Mouse (Mus musculus) induced T-regulatory cell, adult 2 months (primary cell): Measurements from ENCODE around the gene Rcbtb2.
A peak's percentile ranks its signal among the peaks of the same experiment; 100 is the strongest.

Source experiments
- DNase-seq: peaks from one replicate; pipeline ENCODE4 v3.0.0-alpha.2; 2012; ENCODE audit warnings: low read depth

The Rcbtb2 gene

GRCm38 (mm10) chr14:73148125-73148524 lies 25.3 kb downstream of the Rcbtb2 start:
- no peak for DNase-seq

GRCm38 (mm10) chr14:73161303-73161702 lies 38.5 kb downstream of the Rcbtb2 start:
- no peak for DNase-seq

DNA sequence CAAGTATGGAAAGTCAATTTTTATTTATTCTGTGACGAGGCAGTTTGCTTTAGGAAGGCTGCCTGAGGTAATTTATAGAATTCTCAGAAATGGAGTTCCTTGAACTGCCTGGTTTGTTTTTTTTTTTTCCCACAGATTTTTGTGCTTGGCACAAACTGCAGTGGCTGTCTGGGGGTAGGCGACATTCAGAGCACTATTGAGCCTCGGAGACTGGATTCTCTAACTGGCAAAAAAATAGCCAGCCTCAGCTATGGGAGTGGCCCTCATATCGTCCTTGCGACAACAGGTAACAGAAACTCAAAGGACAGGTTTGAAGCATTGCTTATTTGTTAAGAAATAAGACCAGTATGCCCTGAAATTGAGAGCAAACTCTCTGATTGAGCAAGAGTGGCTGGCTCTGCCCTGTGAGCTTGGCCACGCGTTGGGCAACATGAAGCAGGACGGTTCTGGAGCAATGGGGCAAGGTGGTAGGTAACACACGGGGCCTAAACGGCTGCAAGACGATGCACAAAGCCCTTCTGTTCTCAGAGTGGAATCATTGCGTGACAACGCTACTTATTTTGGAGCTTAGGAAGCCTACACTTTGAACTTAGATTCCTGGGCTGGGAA lies 39.5 kb downstream of the Rcbtb2 start:
- no peak for DNase-seq

DNA sequence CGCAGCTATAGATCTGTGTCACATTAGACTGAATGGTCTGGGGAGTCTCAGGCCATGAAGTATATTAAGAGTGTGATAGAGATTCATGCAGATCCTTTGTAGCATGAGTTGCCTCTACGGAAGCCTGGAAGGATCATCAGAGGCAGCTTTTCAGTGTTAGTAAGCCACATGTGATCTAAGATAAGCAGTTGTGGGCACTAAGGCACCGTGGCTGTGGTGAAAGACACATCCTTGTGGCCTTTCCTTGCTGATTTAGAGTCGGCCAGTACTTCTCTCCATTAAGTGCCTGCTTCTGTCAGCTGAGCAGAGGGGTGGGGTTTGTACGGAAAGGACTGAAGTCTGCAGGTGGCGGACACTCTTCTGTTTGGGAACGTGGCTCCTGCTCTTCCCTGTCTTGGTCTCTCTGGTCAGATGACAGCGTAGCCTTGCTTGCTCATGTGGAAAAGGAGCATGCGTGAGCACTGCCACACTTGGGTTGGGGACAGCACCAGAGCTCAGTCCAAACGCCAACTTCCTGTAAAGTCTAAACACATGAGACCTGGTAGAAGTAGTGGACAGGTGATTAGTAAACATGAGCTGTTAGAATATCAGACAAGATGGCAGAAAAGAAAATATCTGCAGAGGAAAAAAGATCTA lies 40.6 kb downstream of the Rcbtb2 start:
- no peak for DNase-seq

- no peak for DNase-seq
Measured at GRCm38 (mm10) chr14:73165136-73165535, 42.3 kb downstream of the Rcbtb2 start.

DNA sequence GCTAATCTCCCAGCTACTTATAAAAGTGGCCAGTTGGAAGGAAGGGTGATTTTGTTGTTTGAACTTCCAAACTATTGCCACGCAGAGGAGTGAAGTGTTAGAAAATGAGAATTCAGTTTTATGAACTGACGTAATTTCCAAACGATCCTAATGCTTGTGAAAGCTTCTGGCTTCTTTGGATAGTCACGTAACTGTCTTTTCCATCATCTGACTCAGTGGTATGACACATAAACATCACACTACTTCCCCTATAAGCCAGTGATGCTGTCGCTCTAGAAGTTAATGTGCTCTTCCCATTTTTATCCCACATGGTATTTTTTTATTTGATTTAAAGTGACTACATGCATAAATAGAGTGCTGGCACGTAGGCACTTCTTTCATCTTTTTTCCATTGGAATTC lies 45.8 kb downstream of the Rcbtb2 start:
- no peak for DNase-seq

DNA sequence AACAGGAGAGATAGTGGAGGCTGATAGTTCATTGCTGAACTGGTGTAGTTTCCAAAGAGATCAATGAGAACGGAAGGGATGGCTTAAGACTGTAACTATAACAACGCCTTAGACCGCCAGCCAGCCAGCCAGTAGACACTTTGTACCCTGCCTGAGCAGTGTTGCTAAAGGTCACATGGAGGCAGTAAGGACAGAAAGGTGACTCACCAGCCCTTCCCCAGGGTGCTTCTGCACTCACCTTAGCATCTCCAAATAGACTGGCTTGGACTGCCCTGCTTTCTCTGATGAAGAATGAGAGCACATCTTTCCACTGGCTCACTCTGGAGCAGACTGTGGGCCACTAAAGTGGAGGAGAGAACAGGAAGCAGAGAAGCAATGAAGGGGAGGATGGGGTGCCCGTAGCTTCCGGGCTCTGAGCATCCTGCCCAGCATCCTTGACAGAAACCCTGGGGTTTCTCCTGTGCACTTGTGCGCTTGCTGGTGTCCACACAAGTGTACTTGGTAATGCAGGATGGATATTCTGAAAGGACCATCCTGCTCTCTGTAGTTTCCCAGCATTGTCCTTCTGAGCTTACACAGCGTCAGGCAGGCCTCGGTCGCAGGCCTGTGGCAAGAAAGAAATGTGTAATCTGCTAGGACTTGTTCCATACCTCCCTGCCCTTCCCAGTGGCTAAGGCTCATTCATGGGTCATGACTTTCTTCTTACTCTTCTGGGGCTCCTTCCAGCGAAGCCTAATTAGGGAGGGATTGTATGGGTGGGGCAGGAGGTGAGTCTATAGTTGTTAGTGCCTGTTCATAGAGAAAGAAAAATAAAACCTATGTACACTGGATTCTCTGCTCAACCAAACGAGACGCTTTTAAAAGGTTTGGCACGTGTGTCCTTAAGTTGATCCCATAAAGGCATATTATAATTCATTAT lies 47.3 kb downstream of the Rcbtb2 start:
- peak; percentile 72 for DNase-seq

DNA sequence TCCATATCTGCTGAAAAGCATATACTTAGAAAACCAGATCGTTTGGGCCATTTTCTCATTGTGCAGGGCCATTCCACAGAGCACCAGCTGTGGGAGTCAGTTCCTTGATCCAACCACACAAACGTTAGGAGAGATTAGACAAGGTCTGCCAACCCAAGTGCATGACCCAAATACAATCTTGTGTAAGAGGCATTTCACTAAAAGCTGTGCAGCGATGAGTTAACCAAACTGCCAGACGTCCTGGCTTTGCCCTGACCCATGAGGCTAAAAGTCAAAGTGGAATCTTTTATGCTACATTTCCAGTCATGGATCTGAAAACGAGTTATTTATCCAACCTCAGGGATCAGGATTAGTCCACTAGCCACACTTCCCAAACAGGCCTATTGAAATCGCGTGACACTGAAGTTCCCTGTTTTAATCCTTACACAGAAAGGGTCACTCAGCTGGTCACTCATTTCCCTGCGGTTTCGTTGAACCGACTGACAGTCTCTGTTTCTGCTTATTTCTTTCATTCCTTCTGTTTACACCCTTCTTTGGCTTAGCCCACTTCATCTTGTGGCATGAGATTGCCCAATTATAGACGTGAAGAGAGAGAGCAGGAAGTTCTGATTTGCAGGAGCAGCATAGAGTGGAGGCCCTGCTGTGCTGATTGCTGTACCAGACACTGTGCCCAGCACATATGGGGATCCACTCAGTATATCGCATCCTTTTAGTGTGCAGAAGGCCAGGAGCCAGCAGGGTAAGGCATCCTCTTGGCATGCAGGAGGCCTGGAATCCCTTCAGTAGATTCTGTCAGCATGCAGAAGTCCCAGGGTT lies 49.6 kb downstream of the Rcbtb2 start:
- DNase-seq = no peak

- DNase-seq = no peak
Measured at GRCm38 (mm10) chr14:73173662-73174061, 50.8 kb downstream of the Rcbtb2 start.

GRCm38 (mm10) chr14:73174091-73174995 lies 51.5 kb downstream of the Rcbtb2 start:
- no peak for DNase-seq

DNA sequence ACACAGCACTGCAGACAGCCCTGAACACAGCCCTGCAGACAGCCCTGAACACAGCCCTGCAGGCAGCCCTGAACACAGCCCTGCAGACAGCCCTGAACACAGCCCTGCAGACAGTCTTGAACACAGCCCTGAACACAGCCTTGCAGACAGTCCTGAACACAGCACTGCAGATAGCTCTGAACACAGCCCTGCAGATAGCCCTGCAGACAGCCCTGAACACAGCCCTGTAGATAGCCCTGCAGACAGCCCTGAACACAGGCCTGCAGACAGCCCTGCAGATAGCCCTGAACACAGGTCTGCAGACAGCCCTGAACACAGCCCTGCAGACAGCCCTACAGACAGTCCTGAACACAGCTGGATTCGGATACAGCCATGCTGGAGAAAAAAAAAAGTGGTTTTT lies 52.2 kb downstream of the Rcbtb2 start:
- DNase-seq = no peak

GRCm38 (mm10) chr14:73175814-73176213 lies 53.0 kb downstream of the Rcbtb2 start:
- peak; percentile 60 for DNase-seq

DNA sequence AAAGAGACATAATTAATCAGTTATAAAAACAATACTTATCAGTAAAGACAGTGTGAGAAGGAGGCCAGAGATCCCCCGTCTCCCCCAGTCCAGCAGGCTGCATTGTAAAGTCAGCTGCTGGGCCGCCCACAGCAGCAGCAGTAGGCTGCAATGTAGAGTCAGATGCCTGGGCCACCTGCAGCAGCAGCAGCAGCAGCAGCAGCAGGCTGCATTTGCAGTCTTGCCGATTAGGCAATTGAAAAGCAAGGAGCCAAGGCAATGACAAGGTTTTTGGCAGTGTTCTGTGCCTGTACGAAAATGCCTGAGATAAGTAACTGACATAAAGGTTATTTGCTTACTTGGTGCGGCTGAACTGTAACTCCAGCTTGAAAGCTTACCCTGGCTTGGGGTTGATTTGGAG lies 53.4 kb downstream of the Rcbtb2 start:
- DNase-seq = no peak

DNA sequence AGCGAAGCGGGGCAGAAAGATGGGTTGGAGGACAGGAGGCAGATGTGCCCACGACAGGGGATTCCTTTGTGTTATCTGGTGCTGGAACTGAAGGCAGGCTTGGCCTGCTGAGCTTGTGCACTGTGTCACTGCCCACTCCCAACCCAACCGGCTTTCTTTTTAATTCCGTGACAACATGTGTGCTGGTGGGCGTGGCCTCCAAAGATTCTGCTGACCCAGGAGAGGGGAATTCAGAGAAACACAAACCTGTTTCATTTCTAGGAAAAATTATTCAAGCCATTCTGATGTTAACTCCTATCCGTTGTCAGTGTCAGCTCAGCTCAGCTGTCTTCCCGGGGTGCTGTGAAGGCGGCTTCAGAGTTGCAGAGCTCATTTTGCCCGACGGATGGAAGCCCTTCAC lies 55.1 kb downstream of the Rcbtb2 start:
- no peak for DNase-seq

GRCm38 (mm10) chr14:73179221-73179681 lies 56.4 kb downstream of the Rcbtb2 start:
- no peak for DNase-seq

GRCm38 (mm10) chr14:73180671-73181070 lies 57.8 kb downstream of the Rcbtb2 start:
- DNase-seq = no peak

GRCm38 (mm10) chr14:73181144-73181543 lies 58.3 kb downstream of the Rcbtb2 start:
- no peak for DNase-seq

DNA sequence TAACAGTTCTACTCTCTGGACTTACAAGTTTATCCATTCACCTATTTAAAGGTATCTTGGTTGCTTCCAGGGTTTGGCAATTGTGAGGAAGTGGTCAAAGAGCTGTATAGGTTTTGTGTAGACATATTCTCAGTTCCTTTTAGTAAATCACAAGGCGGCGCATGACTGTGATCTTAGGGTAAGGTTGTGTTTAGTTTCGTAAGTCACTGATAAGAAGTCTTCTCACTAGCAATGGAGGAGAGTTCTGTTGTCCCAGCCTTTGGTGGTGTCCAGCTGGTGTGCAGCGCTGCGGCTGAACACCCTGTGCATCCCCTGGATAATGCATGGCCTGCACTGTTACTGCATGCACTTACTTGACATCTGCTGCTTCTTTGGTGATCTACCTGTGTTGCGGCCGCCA lies 64.0 kb downstream of the Rcbtb2 start:
- no peak for DNase-seq

GRCm38 (mm10) chr14:73199058-73199457 lies 76.2 kb downstream of the Rcbtb2 start:
- no peak for DNase-seq

GRCm38 (mm10) chr14:73201447-73201846 lies 78.6 kb downstream of the Rcbtb2 start:
- DNase-seq = no peak

DNA sequence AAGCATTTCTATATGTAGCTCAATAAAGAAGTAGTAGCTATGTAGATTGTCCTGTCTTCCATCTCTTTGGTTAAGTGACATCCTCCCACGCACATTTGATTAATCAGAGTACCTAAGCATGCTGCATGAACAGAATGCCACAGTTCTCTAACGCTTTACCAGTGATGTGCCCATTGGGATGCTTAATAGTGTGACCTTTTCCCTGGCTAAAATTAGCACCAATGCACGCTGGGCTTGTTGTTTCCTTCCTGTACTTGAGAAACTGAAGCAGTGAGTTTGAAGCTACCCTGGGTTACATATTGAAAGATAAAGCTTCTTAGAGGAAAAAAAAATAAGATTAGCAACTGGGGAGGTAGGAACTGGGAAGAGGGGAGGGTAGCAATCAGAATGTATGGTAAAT lies 81.2 kb downstream of the Rcbtb2 start:
- no peak for DNase-seq
